Mouse (Mus musculus) limb, embryonic 12.5 days (tissue): ENCODE data around the gene Rec8. TPM values are rescaled to one million over a fixed set of nuclear protein-coding genes. Genes with fewer than 3 reads are reported as not detected.
A peak's percentile ranks its signal among the peaks of the same experiment; 100 is the strongest.

Experiments used
- ATAC-seq: fragments of 200-750 bp; cut with Nextera tagmentation; 2 replicates; pipeline ENCODE4 v1.8.0; 2017; ENCODE audit warnings: low read depth, moderate TSS enrichment; ENCODE audit not compliant: insufficient number of reproducible peaks, insufficient read depth, low FRiP score, low TSS enrichment
- H3K27ac ChIP-seq: fragments of 300-500 bp; sonication (generic); 2 replicates; pipeline ENCODE4 v1.5.1; 2016; ENCODE audit warnings: mild to moderate bottlenecking, moderate library complexity
- H3K27me3 ChIP-seq: fragments of 300-500 bp; sonication (generic); 2 replicates; pipeline ENCODE4 v1.6.1; 2016; ENCODE audit warnings: mild to moderate bottlenecking, moderate library complexity
- H3K36me3 ChIP-seq: fragments of 300-500 bp; sonication (generic); 2 replicates; pipeline ENCODE4 v1.6.1; 2016; ENCODE audit warnings: mild to moderate bottlenecking, moderate library complexity
- H3K4me1 ChIP-seq: fragments of 300-500 bp; sonication (generic); replicated peaks from 2 replicates; pipeline ENCODE4 v1.6.1; 2016
- H3K4me2 ChIP-seq: fragments of 300-500 bp; sonication (generic); 2 replicates; pipeline ENCODE4 v1.6.1; 2016; ENCODE audit warnings: mild to moderate bottlenecking, moderate library complexity
- H3K4me3 ChIP-seq: fragments of 300-500 bp; sonication (generic); replicated peaks from 2 replicates; pipeline ENCODE4 v1.5.1; 2016; ENCODE audit warnings: mild to moderate bottlenecking
- H3K9ac ChIP-seq: fragments of 300-500 bp; sonication (generic); replicated peaks from 2 replicates; pipeline ENCODE4 v1.6.1; 2016; ENCODE audit warnings: mild to moderate bottlenecking, moderate library complexity
- H3K9me3 ChIP-seq: fragments of 300-500 bp; sonication (generic); 2 replicates; pipeline ENCODE4 v1.6.1; 2016; ENCODE audit warnings: mild to moderate bottlenecking, moderate library complexity
- WGBS: fragments of 180-500 bp; shearing (Covaris S2); methylation state at CpG from one replicate; pipeline ENCODE4 v1.1.7; 2016; 5-methylcytosine and 5-hydroxymethylcytosine counted together
- polyA plus RNA-seq: library from polyadenylated mRNA; unstranded; fragments of >200 nt; fragmentation: Nextera tagmentation; extraction: Ambion mirVana; gene quantifications from 2 replicates; pipeline ENCODE4 v1.2.1, GENCODE M21; 2016

The Rec8 gene
- polyA plus RNA-seq, 1 experiment from 2014 or later: 10.0 TPM

DNA sequence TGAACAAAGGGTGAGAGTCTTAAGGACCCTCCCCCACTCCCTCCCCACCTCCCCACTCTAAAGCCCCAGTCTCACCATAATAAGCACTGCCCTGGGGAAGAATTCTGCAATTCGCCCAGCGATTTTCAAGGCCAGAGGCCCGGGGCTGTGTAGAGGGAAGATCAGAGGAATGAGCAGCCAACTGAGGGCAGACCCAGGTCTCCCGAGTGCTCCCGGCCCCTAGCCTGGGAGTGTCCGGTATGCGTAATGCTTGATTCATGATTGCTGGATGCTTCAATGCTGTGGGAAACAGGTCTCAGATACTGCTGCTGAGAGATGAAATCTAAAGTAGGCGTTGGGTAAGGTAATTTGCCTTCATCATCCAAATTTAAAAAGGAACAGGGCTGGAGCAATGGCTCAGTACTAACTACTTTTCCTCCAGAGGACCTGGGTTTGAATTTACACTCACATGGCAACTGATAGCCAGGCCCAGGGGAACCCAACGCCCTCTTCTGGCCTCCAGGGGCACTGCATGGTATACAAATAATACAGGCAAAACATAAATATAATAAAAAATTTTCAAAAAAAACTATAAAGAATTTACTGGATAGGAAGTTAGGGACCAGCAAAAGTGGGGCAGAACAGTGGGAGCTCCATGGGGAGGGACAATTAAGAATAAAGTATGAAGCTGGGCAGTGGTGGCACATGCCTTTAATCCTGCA is 35.7 kb upstream of the Rec8 start:
- H3K4me3 ChIP-seq: no peak overlapping the region
- 78% methylated on average over 9 of the region's 9 CpGs for WGBS
- no peaks in the 10 kb centered on the region for H3K9me3 ChIP-seq
- no peak for ATAC-seq
- no peak overlapping the region for H3K27ac ChIP-seq
- no peak overlapping the region for H3K4me2 ChIP-seq
- H3K4me1 ChIP-seq: peaks cover 18% of the 10 kb centered on the region
- peaks cover 7% of the 10 kb centered on the region; the same call in 1 of the 2 replicates for H3K27me3 ChIP-seq
- peaks cover 32% of the 10 kb centered on the region for H3K36me3 ChIP-seq
- no peak overlapping the region for H3K9ac ChIP-seq

DNA sequence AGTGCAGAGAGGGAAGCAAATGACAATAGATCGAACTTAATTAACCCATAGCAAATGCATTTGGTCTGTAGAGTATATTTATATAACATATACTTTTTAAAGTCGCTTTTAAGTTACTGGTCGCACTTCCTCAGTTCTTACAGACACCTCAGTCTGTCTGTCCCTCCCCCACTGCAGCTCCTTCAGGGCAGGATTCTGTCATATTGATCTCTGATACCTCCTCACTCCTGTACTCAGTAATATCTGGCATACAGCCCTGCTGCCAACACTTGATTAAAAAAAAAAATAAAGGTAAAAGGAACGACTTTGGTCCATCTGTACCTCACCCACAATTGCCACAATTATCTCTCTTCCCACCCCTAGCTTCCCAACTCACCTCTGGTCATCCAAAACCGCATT is 33.5 kb upstream of the Rec8 start:
- H3K4me1 ChIP-seq: peaks cover 9% of the 10 kb centered on the region
- no peak overlapping the region for H3K27ac ChIP-seq
- no peak for ATAC-seq
- 37% methylated on average over 5 of the region's 5 CpGs for WGBS
- peak overlapping the region; percentile 91 for H3K4me2 ChIP-seq
- peaks cover 7% of the 10 kb centered on the region; the same call in 1 of the 2 replicates for H3K27me3 ChIP-seq
- no peaks in the 10 kb centered on the region for H3K9me3 ChIP-seq
- H3K4me3 ChIP-seq: peak overlapping the region; percentile 48
- no peak overlapping the region for H3K9ac ChIP-seq
- peaks cover 52% of the 10 kb centered on the region for H3K36me3 ChIP-seq

DNA sequence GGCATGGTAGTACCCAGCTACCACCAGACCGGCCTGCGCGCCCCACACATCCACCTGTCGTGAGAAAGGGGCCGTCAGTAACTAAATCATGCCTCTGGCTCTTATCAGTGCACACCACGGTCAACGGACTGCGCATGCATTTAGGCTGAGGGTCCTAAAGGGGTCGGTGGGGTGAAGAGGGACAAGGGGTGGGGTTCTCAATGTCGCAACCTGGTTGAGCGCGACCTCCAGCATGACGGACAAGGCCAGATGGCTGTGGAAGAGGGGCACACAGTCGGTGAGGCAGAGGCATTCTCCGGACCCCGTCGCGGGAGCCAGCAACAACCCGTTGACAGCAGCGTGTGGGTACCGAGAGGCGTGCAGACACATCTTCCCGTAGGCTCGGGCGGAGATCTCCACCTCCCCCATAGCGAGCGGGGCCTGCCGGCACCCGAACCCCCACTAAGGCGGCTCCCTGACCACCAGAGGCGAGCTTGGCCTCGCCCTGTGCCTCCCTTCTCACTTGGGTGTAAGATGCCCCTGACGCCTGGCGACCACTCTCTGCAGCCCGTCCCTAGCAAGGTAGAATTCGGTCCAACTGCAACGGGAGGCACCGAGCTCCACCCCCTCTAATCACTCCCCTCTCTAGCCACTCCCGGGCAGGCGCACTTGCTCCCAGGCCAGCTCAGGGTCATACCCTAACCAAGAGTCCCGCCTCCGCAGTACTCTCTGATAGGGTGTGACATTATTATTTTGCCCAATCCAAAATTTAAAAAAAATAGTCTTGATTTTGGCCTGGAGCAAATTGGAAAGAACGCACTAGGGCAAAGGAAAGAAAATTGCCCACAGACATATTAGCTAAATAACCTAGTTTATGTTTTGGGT is 32.9 kb upstream of the Rec8 start, which contains the start of gene Emc9:
Gene Emc9, minus strand, starts transcription at position 601 of the 864 bp plus-strand sequence.
- peak within 1 kb of the TSS; percentile 48 for H3K4me3 ChIP-seq
- peaks cover 12% of the 10 kb centered on the region for H3K4me1 ChIP-seq
- peak; percentile 85 for ATAC-seq
- H3K9ac ChIP-seq: peak within 1 kb of the TSS; percentile 64
- peaks cover 7% of the 10 kb centered on the region; the same call in 1 of the 2 replicates for H3K27me3 ChIP-seq
- peak within 1 kb of the TSS; percentile 91 for H3K4me2 ChIP-seq
- no peak within 1 kb of the TSS for H3K27ac ChIP-seq
- no peaks in the 10 kb centered on the region for H3K9me3 ChIP-seq
- peaks cover 50% of the 10 kb centered on the region for H3K36me3 ChIP-seq
- 2% methylated on average over 43 of the region's 43 CpGs for WGBS

DNA sequence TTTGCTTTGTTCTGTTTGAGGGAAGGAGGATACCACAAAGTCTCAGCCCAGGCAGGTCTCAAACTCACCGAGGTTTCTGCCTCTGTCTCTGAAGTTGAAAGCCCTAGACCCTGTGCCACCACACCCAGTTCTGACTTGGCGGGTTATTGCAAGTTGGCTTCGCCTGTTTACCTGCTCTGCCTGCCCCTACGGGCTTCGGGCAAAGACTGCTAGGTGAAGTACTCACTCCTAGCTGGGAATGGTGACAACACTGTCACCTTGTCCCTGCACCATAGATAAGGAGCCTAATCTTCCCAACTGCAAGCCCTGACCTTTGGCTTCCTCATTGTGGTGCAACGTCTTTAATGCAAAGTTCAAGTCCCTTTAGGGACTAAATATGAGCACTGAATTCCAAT is 32.3 kb upstream of the Rec8 start:
- ATAC-seq: no peak
- Histone ChIP-seq H3K9ac (no peak overlapping the region), H3K4me2 (peak overlapping the region; percentile 91), H3K27ac (no peak overlapping the region), H3K27me3 (peaks cover 7% of the 10 kb centered on the region; the same call in 1 of the 2 replicates), H3K4me3 (0 out of 2 replicates have a peak overlapping the region, but pooled peaks have one; percentile 48), H3K36me3 (peaks cover 44% of the 10 kb centered on the region), H3K4me1 (peaks cover 16% of the 10 kb centered on the region), H3K9me3 (no peaks in the 10 kb centered on the region)
- WGBS: 58% methylated on average over 6 of the region's 6 CpGs

DNA sequence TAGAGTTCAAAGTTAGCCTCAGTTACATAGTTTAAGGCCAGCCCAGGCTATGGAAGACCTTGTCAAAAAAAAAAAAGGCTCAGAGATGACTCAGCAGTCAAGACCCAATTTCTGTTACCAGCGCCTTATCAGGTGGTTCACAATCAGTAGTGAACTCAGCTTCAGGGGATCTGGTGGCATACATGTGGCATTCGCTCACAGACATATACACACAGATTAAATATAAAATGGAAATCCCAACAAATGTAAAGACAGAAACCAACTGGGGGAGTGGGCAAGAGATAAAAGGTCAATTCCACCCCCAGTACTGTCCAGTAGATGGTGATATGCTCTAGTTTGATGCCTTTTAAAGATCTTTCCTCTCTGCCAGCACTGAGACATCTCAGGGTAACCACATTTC is 31.7 kb upstream of the Rec8 start:
- no peaks in the 10 kb centered on the region for H3K9me3 ChIP-seq
- H3K4me1 ChIP-seq: peaks cover 16% of the 10 kb centered on the region
- H3K27me3 ChIP-seq: peaks cover 7% of the 10 kb centered on the region; the same call in 1 of the 2 replicates
- no peak overlapping the region for H3K4me3 ChIP-seq
- no peak for ATAC-seq
- no peak overlapping the region for H3K4me2 ChIP-seq
- no peak overlapping the region for H3K27ac ChIP-seq
- H3K36me3 ChIP-seq: peaks cover 38% of the 10 kb centered on the region
- WGBS: 98% methylated on average over 2 of the region's 2 CpGs
- H3K9ac ChIP-seq: no peak overlapping the region

DNA sequence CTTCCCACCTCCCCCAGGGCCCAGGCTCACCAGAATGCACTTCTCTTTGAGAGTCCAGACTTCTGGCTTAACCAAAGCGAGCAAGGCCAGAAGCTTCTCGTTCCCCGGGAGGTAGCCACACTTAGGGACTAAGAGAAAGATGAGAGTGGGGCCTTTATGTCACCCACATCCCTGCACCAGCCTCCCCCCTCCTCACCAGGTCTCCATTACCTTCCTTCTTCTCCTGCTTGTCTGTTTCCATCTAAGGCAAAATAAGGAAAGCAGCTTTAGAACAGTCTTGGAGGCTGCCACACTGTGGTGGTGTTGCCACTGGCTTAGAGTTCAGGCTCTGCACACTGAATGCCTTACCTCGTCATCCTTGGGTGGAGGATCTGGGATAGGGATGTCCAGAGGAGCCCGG is 28.6 kb upstream of the Rec8 start:
- Histone ChIP-seq H3K27ac (no peak overlapping the region), H3K27me3 (peaks cover 5% of the 10 kb centered on the region; the same call in 1 of the 2 replicates), H3K4me2 (no peak overlapping the region), H3K4me3 (no peak overlapping the region), H3K36me3 (peaks cover 34% of the 10 kb centered on the region), H3K4me1 (peaks cover 34% of the 10 kb centered on the region), H3K9me3 (no peaks in the 10 kb centered on the region), H3K9ac (no peak overlapping the region)
- WGBS: 92% methylated on average over 5 of the region's 5 CpGs
- ATAC-seq: no peak

DNA sequence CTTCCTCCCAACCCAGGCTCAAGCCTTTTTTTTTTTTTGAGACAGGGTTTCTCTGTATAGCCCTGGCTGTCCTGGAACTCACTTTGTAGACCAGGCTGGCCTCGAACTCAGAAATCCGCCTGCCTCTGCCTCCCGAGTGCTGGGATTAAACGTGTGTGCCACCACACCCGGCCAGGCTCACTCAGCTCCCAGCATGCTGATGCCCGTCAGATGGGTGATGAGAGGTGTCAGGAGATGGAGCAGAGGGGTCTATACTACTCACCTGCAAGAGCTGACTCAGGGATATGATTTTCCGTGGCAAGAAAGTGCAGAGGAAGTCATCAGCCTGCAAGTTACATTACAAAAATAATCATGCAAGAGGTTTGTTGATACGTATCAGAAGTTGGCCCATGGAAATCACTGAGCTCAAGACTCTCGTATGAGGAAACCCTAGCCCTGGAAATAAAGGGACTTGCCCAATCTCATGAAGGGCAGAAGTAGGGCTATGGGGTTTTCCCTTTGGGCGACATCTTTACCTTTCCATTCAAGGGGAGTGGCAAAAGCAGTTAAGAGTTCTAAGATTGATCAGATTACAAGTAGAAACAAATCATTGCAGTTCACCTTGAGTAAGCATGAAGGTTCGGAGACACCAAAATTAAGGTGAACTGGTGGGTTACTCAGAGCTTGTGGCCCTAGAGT is 27.9 kb upstream of the Rec8 start:
- Histone ChIP-seq H3K4me2 (peak overlapping the region; percentile 96), H3K4me1 (peaks cover 28% of the 10 kb centered on the region), H3K9ac (peak overlapping the region; percentile 70), H3K9me3 (no peaks in the 10 kb centered on the region), H3K36me3 (peaks cover 40% of the 10 kb centered on the region), H3K27ac (peak overlapping the region; percentile 68; the same call in 1 of the 2 replicates), H3K27me3 (no peaks in the 10 kb centered on the region), H3K4me3 (peak overlapping the region; percentile 89)
- 81% methylated on average over 11 of the region's 11 CpGs for WGBS
- no peak for ATAC-seq

DNA sequence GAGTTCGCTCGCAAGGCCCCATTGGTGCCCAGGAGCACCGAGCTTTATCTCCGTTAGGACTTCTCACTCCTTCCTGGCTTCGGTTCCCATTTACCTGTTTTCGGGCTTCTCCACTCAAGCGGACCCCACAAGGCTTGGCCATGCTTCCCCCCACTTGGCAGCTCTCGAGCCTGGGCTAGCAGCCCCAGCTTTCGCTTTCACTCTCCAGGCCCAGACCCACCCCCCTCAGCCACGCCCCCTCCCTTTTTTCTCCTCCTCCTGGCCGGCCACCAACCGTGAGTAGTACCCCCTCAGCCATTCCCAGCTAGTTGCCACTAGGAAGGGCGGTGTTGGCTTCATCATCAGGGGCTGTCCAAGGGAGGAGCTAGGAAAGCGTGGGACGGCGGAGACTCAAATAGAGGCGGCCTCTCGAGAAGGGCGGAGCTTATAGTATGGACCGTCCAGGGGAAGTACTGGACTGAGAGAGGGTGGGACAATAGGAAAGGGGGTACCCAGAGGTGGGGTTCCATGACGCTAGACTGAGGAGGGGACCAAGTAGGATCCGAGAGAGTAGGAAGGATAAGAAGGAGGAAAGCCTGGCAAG is 27.0 kb upstream of the Rec8 start, which contains the start of gene Psme2:
Gene Psme2, minus strand, starts transcription at position 366 of the 583 bp plus-strand sequence.
- H3K27me3 ChIP-seq: no peaks in the 10 kb centered on the region
- H3K36me3 ChIP-seq: peaks cover 50% of the 10 kb centered on the region
- peak within 1 kb of the TSS; percentile 94 for H3K27ac ChIP-seq
- ATAC-seq: peak; percentile 96
- WGBS: 2% methylated on average over 22 of the region's 22 CpGs
- peak within 1 kb of the TSS; percentile 89 for H3K4me3 ChIP-seq
- no peaks in the 10 kb centered on the region for H3K9me3 ChIP-seq
- peak within 1 kb of the TSS; percentile 96 for H3K4me2 ChIP-seq
- peak within 1 kb of the TSS; percentile 82 for H3K9ac ChIP-seq
- H3K4me1 ChIP-seq: peaks cover 24% of the 10 kb centered on the region

DNA sequence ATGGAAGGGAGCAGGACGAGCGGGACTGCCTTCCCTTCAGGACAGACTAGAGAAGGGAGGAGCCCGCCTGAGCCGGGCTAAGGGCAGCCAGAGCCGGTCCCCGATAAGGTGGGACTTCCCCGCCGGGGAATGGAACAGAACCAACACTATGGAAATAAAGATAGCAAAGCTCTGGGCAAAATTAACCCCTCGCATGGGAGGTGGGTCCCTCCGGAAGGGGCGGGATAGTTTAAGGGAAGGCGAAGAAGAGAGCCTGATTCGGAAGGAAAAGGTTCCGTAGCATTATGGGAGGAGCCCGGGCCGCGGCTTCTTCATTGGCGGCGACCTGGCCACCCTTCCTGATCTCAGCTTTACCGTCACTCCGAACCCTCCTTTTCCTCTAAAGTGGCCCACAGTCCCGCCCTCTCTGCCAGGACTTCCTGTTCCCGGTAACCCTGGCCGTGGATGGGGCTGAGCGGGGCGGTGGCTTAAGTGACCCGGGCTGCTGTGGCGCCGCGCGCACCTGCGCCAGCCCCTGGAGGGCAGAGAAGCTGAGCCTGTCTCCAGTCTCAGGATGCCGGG is 26.4 kb upstream of the Rec8 start, which contains the start of gene Rnf31:
Gene Rnf31, plus strand, starts transcription at position 378 of the 561 bp plus-strand sequence.
- peak within 1 kb of the TSS; percentile 82 for H3K9ac ChIP-seq
- ATAC-seq: peak; percentile 88
- 0% methylated on average over 33 of the region's 33 CpGs for WGBS
- H3K4me3 ChIP-seq: peak within 1 kb of the TSS; percentile 89
- H3K9me3 ChIP-seq: no peaks in the 10 kb centered on the region
- peak within 1 kb of the TSS; percentile 94 for H3K27ac ChIP-seq
- H3K4me1 ChIP-seq: peaks cover 24% of the 10 kb centered on the region
- peak within 1 kb of the TSS; percentile 96 for H3K4me2 ChIP-seq
- peaks cover 55% of the 10 kb centered on the region for H3K36me3 ChIP-seq
- no peaks in the 10 kb centered on the region for H3K27me3 ChIP-seq

DNA sequence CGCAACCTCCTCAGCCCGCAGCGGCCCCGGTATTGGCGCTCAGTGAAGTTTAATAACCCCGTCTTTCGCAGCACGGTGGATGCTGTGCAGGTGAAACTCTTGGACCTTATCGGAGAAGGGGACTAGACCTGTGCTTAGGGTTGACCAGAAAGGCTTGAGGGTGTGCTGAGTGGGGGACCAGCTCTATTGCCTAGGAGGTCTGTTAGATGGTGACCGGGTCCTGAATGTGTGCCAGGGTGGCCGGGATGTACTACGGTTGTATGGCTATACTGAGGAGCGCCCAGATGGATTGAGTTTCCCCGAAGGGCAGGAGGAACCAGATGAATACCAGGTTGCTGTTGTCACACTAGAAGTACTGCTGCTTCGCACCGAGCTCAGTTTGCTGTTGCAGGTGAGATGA is 25.6 kb upstream of the Rec8 start:
- Histone ChIP-seq H3K36me3 (peaks cover 58% of the 10 kb centered on the region), H3K9me3 (no peaks in the 10 kb centered on the region), H3K27me3 (no peaks in the 10 kb centered on the region), H3K27ac (peak overlapping the region; percentile 94), H3K4me2 (peak overlapping the region; percentile 96), H3K4me3 (peak overlapping the region; percentile 89), H3K4me1 (peaks cover 24% of the 10 kb centered on the region), H3K9ac (peak overlapping the region; percentile 82)
- no peak for ATAC-seq
- WGBS: 4% methylated on average over 16 of the region's 16 CpGs
